Mouse (Mus musculus) naive thymus-derived CD4-positive, alpha-beta T cell, adult 2 months (primary cell): Measurements from ENCODE around the gene Timmdc1.
A peak's percentile ranks its signal among the peaks of the same experiment; 100 is the strongest.

Experiments
- DNase-seq: peaks from one replicate; pipeline ENCODE4 v3.0.0-alpha.2; 2011; ENCODE audit warnings: low read depth

Gene Timmdc1

DNA sequence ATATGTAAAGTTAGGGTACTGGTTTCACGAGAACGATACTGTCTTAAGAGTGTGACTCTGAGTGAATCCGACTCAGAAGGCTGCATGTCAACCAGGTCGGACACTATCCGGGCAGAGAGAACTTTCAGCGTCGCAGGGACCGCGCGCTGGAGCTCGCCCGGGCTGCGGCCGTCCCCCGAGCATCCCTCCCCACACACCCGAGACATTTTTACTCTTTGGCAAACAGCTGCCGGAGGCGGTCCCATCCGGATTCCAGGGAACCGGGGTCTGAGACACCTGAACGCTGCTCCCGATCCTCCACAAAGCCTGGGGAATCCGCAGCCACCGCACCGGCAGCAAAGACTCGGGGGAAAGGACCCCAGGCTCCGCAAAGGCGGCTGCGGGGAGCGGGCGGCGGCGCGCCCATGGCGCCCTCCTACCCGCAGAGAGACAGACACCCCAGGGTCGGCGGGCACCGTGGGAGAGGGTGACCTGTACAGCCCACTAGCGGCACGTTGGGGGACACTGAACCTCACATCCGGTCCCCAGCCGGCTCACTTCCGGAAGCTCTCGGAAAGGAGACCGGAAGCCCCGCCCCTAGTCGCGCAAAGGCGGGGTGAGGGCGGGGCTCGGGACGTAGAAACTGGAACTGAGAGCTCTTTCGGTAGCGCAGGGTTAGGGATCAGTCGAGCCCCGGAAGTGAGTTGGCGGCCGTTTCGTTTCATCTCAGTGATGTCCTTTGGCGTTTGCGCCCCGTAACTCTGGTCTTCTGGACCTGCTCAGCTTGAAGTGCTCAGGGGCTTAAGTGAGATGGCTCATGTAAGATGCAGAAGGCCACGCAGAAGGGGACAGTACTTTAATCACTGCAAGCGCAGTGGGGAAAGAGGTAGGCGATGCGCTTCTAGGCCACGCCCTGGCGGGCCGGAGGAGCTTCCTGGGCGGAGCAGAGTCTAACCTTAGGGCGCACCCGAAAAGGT, at the start of gene Timmdc1:
TSS of gene Timmdc1 (minus strand) at position 535 of the 956 bp plus-strand sequence.
- peak; percentile 98 for DNase-seq

GRCm38 (mm10) chr16:38571481-38571880, 49.0 kb upstream of the Timmdc1 start:
- DNase-seq: no peak

DNA sequence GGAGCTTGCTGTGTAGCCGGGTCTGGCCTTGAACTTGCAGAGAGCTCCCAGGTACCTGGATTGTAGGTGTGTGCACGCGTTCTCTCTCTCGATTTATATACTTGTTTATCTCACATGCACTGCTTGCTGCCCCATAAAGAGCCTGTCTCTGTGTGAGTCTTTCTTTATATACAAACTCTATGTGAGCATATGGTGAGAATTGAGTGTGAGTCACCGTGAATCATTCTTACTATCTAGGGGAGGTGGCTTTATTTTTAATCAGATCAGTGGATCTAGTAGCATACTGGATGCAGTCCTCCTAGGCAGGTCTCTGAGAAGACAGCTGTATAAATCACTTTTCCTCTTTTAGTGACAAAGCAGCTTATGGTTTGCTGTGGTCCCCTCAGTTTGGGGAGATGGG, 45.7 kb upstream of the Timmdc1 start:
- DNase-seq: no peak

- DNase-seq: no peak
These were observed 41.1 kb upstream of the Timmdc1 start for GRCm38 (mm10) chr16:38563516-38563915.

GRCm38 (mm10) chr16:38562968-38563327, 40.5 kb upstream of the Timmdc1 start:
- DNase-seq: no peak

GRCm38 (mm10) chr16:38562131-38562967, 39.9 kb upstream of the Timmdc1 start:
- DNase-seq: peak; percentile 95

GRCm38 (mm10) chr16:38558221-38558748, 35.8 kb upstream of the Timmdc1 start, which contains the start of gene Tmem39a:
Tmem39a (plus strand) TSS chr16:38558698.
- DNase-seq: no peak

DNA sequence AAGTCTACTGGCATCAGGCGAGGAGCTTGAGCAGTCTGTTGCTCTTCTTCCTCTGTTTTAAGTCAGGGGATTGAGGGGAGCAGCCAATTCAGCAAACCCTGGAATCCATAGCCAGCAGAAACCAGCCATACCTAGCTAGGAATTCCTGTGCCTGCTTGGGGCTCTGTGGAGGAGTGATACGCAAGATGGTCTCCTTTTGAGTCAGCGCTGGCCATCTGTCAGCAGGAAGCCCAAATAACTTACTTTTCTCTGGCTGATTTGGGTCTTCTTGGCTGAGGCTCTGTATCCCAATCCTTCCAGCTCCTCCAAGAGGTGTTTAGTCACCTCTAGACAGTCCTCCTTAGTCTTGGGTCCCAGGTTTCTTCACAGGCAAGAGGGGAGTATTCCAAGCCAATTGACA, 33.5 kb upstream of the Timmdc1 start:
- no peak for DNase-seq

- DNase-seq: peak; percentile 76
These were observed 27.3 kb upstream of the Timmdc1 start, which contains the start of gene Poglut1 for GRCm38 (mm10) chr16:38549479-38550396. Poglut1 (minus strand) TSS chr16:38550258.

DNA sequence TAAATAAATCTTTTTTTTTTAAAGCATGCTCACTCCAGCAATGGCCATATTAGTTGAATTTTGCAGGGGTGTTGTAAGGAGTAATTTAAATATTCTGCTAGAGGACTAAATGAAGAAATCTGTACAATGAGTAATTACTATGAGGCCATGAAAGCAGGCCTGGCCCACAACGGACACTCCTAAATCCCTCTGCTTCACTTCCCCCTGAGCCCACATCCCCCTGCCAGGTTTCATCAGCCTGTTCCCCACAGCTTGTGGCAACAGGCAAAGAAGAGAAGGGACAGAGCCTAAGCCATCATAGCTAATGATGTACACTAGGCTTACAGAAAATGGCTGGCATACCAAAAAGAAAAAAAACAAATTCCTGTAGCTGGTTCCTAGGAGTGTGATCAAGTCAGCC, 25.5 kb upstream of the Timmdc1 start:
- no peak for DNase-seq

DNA sequence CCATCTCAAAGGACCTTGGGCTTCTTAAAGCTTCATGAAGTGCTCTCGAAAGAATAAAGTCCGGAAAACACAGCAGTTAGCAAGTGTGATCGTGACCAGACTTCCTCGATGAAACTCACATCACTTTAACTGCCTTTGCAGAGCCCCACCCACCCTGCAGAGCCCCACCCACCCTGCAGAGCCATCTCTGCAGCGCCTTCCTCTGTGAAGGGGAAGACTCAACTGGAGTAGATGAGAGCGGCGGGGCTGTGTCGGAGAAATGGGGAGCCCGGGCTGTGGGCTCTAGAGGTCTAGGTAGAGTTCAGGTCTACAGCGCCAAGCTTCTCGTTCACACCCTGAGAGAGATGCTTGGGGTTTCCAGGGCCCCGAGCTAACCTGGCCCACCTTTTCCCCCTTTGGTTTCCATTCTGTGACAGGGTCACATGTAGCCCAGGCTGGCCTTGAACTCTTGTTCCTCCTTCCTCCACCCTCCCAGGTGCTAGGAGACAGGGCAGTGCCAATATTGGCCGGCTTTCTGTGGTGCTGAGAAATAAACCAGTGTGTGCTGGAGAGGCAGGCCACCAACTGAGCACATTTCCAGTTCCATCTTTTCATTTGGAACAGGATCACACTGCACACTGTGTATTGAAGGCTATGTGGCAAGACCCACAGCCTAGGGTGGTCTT, 16.4 kb upstream of the Timmdc1 start:
- DNase-seq: no peak

DNA sequence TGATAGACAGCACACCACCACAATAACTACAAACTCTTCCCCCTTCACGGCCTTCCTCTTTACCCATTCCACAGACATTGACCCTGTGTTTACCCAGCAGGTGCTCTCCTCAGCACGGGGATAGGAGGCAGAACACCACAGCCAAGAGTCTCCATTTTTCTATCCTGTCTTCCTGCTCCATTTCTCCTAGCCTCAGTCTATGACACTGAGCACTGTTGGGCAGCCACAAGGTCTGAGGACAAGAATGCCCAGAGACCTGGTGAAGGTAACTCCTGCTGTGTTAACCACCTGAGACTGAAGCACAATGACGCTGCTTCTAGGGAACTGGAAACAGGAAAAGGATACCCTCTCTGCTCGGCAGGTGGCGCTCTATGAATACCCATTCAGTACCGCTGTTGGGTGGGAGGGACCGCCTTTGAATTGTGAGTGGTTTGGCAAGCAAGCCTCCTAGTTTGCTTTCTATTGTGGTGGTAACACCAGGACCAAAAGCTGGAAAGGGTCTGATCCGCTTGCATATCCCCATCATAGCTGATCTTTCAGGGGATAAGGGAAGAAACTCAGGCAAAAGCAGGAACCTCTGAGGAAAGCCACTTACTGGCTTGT, 14.2 kb upstream of the Timmdc1 start:
- DNase-seq: peak; percentile 85

- no peak for DNase-seq
These were observed 3.8 kb upstream of the Timmdc1 start for GRCm38 (mm10) chr16:38526264-38526663.

- peak; percentile 24 for DNase-seq
These were observed 1.1 kb downstream of the Timmdc1 start for GRCm38 (mm10) chr16:38521211-38521987.

GRCm38 (mm10) chr16:38519140-38519539, 3.3 kb downstream of the Timmdc1 start:
- DNase-seq: no peak

DNA sequence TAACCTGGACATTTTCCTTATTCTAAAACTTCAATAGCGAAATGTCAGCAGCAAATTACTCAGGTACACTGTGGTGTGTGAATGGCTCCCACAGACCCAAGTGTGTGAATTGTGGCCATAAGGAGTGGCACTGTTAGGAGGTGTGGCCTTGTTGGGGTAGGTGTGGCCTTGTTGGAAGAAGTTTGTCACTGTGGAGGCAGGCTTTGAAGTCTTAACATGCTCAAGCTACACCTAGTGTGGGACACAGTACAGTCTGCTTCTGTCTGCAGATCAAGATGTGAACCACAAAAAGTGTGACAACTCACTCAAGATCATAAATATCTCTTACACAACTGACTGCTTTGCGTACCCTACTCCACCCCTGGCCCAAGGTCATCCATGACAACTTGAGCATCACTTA, 11.6 kb downstream of the Timmdc1 start:
- no peak for DNase-seq

DNA sequence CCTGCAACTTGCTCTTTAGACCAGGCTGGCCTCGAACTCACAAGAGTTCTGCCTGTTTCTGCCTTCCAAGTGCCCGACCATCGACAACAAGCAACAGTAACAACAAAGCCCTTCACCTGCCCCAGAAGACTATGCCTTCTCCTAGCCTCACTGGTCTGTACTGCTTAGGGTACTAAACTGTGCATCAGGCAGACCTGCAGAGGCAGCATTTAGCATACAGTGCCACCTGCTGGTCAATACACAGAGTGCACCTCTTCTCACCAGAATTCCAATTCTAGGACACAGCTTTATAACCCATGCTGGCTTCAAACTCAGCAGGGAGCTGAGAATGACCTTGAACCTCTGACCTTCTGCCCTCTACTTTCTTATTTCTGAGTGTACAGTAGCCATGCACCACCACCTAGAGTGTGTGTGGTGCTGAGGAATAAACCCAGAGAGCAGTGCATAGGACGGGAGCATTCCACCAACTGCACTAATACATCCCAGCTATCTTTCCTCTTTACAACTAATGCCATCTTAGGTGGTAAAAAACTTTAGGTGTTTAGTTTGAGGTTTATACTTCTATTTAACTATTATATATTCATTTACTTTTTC, 16.3 kb downstream of the Timmdc1 start:
- peak; percentile 75 for DNase-seq

GRCm38 (mm10) chr16:38503528-38503927, 18.9 kb downstream of the Timmdc1 start:
- no peak for DNase-seq

DNA sequence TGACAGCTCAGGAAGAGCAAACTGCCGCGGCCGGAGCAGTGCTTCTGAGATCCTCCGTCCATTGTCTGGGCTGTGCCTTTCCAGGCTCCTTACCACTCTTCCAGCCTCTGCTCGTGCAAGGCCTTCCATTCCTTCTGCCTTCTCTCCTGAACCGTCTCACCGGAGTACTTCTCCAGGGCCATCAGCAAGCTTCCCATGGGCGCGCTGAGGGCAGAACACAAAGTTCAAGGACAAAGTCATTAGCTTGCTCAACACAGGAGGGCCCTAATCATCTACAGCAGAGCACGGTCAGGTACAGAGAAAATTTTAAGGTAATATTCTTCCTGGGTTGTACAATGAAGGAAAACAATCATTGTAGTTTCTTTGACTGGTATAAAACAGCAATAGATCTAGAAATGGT, 20.0 kb downstream of the Timmdc1 start:
- no peak for DNase-seq
